Mouse (Mus musculus): ENCODE results near the gene Usp22. TPM values are rescaled to one million over a fixed set of nuclear protein-coding genes. Genes with fewer than 3 reads are reported as not detected.

Gene Usp22
- total RNA-seq (2014; fragmentation: Nextera tagmentation): 23.3 and 34.2 TPM in 2 replicates
- total RNA-seq (2017): 52.4 and 63.5 TPM in 2 replicates

DNA sequence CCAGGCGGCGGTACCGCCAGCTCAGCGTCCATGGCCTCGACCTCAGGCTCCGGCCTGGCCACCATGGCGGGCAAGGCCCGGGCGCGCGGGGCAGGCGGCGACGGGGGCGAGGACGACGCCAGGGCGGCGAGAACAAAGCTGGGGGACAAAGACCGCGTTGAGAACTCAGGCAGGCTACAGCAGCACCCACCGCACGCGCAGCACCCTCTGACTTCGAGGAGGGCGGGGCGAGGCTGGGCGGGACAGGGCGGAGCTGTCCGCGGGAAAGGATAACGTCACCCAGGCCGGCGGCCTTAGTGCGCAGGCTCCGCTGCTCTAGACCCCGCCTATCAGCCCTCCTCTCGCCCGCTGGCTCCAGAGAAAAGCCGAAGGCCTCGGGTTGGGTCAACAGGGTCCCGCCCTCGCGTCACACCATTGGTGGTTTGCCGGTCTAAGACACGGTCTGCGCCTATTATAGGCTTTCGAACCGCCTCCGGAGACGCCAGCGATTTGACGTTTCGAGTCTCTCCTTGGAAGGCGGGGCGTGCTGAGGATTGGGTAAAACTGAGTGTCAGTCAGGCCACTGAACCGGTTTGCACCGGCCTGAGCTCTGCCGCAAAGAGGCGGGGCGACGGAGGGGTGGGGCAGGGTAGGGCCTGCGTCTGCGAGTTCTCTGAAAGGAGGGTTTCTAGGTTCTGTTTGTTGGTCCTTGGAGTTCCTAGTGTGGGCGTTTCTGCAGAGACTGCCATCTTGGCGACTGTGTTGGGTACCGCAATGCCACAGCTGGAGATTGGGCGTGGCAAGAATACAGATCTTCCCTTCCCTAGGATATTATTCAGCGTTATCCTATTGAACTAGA, at the start of gene Usp22:
TSS of gene Usp22 (minus strand) at position 235 of the 838 bp plus-strand sequence.
- peak; percentile 86 for ATAC-seq (replicated peaks; ENCODE audit: poor library complexity, severe bottlenecking)

DNA sequence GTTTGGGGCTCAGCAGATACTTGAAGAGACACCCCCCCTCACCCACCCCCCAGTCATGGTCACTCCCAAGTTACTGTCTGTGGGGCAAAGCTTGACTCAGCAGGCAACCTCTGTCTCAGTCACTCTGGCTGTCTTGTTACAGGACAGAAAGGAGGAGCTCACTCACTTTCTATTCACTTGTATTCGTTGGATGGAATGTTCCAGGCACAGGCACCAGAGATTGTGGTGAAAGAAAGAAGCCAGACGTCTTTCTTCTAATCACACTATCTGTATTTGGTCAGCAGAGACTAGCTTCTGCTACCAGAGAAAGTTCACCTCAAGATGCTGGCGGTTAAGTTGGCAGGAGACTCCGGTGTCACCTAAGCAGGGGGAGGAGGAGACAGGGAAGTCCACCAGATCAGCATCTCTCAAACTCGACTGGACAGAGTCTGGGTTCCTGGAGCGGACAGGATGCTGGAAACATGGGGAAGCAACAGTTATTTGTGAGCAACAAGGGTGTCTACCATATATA, 49.4 kb upstream of the Usp22 start:
- ATAC-seq (replicated peaks; ENCODE audit: poor library complexity, severe bottlenecking): no peak

DNA sequence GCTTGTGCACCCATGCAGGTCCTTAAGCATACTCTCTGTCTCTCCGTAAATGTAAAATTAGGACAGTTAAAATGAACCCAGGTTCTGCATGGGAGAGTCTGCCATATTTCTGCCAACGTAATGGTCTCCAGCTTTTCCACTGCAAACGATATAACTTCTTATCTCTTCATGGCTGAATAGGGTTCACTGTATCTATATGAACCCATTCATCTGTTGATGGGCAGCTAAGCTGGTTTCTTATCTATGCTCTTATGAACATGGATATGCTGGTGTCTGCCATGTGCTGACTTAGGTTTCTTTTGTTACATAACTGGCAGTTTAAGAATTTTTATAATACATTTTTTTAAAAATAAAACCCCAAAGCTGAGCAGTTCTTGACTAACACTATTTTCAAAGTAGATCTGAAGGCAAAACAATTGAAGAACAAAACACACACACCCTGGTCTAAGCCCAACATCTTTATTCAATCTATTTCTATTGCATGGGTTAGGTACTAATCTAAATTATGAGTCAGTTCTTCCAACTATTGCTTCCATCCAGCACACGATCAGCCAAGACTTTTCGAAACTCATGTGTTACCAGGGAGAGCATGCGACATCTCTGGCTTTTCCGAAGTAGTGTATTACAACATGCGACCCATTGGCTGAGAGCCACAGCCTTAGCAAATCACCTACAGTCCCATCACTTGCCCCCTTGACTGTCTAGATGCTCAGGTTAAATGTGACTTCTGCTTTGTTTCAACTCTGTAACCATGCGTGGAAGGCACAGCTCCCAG, 48.3 kb upstream of the Usp22 start:
- no peak for ATAC-seq (replicated peaks; ENCODE audit: poor library complexity, severe bottlenecking)

DNA sequence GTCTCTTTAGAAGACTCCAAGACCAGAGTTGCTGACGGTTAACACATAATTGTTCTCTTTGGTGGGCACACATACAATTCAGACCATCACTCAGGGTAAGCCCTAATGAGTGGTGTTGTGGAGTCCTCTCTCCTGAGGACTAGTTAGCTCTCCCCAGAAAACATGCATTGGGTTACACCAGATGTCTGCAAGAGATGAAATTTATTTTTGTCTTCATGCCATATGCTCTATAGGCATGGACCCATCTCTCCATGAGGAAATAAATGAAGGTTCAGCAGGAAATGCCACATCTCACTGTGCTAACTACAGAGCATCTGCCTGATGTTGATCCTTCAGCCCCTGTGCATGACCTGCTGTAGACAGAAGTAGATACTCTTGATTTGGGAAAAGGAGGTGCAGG, 47.2 kb upstream of the Usp22 start:
- no peak for ATAC-seq (replicated peaks; ENCODE audit: poor library complexity, severe bottlenecking)

DNA sequence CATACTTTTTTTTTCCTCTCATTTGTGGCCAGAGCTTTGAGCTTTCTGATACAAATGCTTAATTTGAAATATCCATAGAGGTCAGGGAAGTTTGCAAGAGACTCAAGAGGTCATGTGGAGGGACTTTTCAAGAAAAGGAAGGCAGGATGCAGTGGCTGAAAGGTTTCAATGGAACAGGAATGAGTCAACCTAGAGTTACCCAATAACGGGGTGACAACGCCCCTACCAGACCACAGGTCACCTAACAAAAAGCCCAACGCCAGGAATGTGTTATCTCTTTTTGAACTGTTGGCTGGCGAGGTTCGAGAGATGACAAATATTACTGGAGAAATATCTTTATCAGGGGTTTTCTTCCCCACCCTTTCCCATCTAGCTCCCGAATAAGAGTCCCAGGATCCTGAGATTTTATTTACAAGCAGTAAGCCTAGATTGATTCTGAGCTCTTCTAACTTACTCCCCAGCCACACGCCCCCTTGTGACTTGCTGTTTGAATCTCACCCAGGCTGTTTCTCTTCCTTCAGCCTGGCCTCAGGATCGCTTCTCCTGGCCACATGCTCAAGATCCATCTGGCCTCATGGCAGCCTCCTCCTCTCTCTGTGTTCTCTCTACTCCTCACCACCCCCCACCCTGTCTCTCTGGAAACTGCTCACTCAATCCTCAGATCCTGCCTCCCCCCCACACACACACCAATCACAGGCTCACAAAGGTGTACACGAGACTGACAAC, 45.5 kb upstream of the Usp22 start:
- no peak for ATAC-seq (replicated peaks; ENCODE audit: poor library complexity, severe bottlenecking)

DNA sequence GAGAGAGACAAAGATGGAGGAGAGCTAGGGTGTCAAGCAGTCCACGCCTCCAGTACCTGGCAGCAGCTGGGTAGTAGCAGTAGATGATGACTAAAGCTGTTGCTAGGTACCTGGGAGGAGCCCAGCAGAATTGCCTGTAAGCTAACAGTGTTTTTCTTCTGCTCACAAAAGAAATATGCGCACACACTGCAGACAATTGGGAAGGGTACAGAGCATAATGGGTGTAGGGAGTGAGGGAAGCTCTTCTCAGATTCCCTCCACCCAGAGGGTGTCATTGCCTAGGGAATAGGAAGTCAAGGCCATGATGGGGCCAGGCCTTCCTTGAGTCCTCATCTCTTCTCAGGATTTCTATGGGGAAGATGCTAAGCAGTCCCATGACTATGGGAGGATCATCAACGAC, 41.1 kb upstream of the Usp22 start:
- no peak for ATAC-seq (replicated peaks; ENCODE audit: poor library complexity, severe bottlenecking)

DNA sequence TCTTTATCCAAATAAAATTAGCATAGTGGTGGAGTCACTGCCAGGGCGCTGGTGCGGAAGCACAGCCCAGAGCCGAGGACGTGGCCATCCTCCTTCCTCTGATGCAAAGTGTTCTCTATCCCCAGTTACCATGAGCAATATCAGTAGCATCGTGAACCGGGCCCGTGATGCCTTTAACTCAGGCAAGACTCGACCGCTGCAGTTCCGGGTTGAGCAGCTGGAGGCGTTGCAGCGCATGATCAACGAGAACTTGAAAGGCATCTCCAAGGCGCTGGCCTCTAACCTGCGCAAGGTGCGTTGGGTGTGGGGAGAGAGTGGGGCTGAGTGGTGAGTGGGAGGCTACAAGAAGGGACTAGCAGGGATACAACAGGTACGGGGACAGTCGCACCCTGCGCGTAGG, 37.2 kb upstream of the Usp22 start:
- 0 out of 2 replicates have a peak, but pooled peaks have one; percentile 17 for ATAC-seq (replicated peaks; ENCODE audit: poor library complexity, severe bottlenecking)

DNA sequence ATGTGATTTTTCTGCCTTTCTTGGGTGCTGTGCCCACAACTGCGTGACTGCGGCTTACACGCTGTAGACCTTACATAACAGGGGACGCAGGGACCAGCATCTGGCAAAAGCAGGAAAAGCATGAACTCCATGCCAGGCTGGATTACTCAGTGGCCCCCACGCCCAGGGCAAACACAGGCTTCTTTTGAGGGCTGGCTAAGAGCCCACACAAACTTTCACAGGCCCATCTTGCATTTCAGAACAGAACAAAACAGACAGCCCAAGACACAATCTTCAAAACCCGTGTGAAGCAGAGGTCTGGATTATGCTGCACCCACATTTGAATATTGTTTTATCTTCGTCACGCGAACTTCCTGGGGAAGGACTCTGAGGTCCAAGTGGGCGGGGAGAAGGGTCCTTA, 33.5 kb upstream of the Usp22 start:
- no peak for ATAC-seq (replicated peaks; ENCODE audit: poor library complexity, severe bottlenecking)

DNA sequence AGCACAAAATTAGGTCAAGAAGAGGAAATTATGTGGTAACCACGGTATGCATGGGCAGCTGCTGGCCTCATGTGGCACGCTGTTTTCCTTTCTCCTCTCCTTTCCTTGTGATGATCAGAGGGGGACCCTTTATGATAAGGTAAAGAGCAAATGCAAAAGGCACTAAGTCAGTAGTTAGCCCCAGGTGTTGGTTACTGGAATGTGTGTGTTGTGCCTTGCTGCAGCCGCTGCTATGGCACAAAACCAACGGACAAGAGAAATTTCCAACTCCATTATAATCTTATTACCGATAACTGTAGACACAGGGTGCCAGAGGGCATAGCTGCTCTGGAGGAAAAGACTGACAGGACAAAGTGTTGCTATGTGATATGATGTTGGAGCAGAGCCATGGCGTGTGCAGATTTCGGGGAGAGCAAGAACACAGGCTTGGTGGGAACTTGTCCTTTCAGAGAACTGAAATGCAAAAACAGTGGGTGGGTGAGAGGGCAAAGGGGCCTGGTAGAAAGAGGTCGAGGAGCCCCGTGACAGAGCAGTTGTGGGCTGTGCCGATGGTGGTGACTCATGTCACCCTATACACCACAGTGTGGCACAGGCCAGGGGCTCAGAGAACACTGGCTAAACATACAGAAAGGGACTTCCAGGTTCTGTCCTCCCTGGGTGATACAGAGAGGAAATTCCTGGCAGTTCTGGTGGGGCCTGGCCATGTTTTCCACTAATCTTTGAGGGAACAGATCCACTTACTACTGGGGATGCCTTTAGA, 32.8 kb upstream of the Usp22 start, which contains the start of gene Aldh3a1:
TSS of gene Aldh3a1 (plus strand) at position 51 of the 760 bp plus-strand sequence.
- no peak for ATAC-seq (replicated peaks; ENCODE audit: poor library complexity, severe bottlenecking)

DNA sequence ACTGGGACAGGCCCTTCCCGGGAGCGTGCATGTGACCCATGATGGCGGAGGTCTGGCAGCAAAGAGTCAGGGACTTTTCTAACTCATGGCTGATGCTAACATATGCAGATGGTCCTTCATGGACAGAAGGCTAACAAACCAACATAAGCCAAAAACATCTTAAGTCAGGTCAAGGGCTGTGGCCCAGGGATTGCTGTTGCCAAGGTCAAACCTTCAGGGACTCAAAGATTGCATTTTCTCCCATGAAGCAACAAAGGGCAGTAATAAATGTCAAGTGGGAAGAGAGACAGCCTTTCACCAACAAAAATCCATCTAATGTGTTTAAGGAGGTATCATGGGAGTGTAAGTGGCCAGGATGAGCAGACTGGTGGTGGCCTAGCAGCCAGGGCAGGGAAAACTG, 31.3 kb upstream of the Usp22 start:
- ATAC-seq (replicated peaks; ENCODE audit: poor library complexity, severe bottlenecking): no peak

DNA sequence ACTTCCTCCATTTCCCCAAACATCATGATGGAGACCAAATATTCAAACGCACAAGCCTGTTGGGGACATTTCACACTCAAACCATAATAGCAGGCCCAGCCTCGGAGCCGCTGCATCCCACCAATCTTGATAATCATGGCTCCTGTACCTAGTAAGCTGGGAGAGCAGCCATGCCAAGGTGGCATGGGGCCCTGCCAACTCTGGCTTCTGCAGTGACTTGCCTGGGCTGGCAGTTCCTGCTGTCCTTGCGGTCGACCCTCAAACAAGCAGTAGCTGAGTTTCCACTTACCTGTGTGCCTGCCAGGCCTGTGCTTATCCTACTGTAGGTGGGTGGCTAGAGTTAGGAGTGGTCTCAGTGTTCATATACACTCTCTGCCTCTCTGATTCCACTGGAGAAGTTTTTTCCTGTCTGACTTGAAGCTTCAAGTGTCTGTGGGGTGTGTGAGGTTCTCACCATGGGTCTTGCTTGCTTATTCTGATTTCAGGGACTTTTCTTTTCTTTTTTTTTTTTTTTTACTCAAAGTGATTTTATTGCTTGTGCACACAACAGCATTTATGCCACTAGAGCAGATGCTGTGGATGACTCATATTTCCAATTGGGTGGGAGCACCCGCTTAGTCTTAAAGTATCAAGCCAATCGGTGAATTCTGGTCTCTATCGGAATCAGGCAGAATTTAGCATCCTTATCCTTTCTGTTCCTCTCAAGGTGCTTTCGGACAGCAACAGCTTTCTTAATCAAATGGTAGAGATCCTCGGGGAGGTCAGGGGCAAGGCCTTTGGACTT, 30.5 kb upstream of the Usp22 start:
- no peak for ATAC-seq (replicated peaks; ENCODE audit: poor library complexity, severe bottlenecking)

DNA sequence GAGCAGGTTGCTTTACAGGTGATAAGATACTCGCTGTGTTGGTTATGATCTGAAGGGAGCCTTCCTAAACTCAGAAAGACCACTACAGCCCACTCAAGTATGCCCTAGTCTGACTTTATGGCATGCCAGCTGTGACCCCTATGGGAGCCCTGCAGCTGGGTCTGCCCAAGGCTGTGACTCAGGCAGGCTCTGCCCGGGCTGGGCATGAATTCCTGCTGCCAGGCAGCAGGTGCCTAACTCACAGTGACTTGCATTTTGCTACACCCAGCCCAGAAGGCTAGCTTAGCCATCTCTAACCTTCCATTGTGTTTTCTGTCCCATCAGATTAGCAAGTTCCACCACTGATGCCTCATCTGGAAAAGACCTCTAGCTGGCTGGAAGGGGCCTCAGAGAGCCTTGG, 28.0 kb upstream of the Usp22 start:
- ATAC-seq (replicated peaks; ENCODE audit: poor library complexity, severe bottlenecking): no peak

DNA sequence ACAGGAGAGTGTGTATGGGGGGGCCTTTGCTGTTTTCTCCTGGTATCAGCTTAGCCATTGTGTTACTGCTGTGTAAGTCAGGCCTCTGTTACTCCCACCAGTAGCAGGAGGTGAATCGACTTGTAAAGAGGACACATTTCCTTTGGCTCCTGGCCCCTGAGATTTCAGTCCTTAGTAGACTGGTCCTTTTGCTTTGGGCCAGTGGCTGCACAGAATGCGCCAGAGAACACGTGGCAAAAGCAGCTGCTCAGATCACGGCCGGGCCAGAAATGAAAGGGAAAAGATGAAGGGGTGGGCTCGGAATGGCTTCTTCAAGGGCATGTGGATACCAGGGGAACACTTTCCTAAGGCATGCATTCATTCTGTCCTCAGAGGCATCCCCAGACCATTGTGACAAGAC, 27.3 kb upstream of the Usp22 start:
- ATAC-seq (replicated peaks; ENCODE audit: poor library complexity, severe bottlenecking): no peak

DNA sequence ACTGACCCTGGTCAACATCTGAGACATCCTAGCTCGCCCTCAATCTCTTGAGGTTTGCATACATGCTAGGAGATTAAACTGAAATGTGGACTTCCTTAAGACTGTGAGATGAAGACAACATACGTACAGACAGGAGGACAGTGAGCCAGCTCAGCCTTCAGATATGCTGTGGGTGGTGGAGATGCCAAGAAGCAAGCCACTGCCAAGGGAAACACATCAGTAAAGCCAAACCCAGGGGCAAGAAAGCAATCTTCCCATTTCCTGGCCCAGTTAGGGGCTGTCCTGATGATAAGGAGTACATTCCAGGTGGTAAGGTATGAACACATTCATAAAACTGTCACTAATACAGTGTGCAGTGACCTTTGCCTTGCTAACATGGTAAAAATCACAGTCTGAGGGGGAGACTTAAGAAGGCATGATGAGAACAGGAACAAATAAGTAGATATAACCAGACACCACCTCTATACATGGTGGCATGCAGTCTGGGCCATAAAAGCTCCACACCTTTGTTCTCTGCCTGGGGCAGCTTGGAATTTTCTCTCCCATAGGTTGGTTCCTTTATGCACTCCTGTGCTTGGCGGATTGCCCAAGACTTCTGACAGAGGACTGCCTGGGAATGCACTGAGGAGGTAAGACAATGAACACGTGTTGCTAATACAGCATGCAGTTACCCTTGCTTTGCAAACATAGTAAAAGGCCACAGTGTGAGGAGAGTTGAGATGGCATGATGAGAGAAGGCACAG, 24.9 kb upstream of the Usp22 start:
- ATAC-seq (replicated peaks; ENCODE audit: poor library complexity, severe bottlenecking): no peak

DNA sequence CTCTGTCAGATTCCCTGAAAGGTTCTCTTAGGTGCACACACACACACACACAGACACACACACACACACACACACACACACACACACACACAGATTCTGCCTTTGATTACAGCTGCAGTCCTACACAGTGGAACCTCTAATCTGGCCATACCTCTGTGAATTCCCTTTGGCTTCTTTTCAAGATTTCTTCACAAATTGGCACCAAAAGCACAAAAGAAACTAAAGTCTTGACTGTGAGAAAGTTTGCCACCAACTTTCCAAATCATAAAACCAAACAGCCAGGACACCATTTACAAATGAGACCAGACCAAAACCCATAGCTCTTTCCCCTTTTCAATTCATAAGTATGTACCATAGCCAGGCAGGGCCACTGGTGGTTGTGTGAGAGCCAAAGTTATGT, 23.1 kb upstream of the Usp22 start:
- ATAC-seq (replicated peaks; ENCODE audit: poor library complexity, severe bottlenecking): no peak

DNA sequence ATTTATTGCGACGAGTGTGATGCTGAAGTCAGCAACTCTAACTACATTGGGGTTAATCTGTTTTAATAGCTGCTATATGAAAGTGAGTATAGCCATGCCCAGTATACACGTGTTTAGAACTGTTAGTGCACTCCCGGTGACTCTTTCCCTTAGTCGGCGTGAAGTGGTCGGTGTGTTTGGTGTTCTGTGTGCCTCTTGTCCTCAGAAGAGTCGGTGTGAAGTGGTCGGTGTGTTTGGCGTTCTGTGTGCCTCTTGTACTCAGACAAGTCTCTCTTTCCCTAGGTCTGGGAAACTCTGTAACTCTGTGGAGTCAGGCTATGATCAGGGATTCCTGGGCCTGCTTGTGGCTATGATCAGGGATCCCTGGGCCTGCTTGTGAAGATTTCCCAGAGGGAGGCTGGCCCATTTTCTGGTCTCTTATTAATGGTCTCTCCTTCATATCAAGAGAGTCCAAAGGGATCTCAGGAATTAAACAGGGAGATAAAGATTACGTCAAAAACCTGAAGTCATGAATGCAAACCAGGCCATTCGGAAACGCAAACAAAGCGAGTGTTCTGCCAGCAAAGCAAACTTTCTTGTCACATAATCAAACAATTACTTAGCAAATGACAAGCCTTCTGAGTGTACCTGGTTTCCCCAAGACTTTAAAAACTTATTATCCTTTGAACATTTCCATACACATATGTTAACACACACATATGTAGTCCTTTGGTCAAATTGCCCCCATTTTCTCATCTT, 21.9 kb upstream of the Usp22 start:
- ATAC-seq (replicated peaks; ENCODE audit: poor library complexity, severe bottlenecking): no peak

DNA sequence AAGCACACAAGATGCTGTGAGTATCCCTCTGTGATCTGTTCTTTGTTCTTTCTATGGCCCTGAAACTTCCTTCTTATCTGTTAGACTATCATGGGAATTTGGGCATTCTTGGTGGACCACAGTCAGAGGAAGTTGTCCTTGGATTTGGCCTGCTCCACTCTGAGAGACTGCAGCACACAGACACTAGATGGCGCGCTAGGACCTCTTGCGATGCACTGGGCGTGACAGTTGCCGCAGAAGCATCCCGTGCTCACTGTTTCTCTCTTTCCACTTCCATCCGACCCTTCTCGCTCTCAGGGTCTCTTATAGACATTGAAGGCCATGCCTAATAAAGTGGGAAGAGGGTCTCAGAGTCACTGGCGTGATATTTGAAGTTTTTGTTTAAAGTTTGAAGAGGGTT, 18.5 kb upstream of the Usp22 start:
- ATAC-seq (replicated peaks; ENCODE audit: poor library complexity, severe bottlenecking): peak; percentile 85

DNA sequence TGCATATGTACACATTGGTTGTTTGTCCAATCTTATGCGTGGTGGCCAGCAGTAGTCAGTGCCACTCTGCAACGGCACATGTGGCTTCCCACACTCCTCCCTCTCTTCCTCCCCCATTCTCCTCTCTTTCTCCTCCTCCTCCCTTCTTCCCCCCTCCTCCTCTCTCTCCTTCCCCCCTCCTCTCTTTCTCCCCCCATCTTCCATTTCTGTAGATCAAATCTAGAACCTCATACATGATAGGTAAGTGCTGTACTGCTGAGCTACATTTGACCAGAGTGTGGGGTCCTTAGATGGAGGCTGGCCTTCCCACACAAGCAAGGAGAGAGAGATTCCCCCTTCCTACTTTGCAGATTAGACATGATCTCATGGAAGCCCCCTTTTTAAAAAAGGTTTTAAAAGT, 17.9 kb upstream of the Usp22 start:
- ATAC-seq (replicated peaks; ENCODE audit: poor library complexity, severe bottlenecking): no peak
